Mouse (Mus musculus) retina, postnatal 7 days (tissue): ENCODE results near the gene Irf2bpl.

Experiments
- DNase-seq: peaks from one replicate; pipeline ENCODE4 v3.0.0-alpha.2; 2012; ENCODE audit warnings: low read depth, low spot score

Irf2bpl gene

DNA sequence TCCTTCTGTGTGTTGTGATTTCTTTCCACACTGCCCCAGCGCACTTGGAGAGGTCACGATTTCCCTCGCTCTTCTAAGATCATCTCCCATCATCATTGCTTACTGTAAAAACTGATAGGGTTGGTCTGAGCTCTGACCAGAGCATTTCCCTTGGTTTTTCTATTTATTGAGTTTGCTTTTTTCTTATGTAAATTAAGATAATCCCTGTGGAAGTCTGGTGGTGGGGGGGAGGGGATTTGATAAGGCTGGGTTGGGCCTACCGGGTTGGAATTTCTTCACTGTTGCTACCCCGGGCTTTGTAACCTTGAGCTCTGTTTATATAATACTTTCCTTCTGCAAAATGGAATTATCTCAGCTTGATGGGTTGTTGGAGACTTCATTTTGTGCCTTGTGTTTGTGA lies 1.1 kb upstream of the Irf2bpl start:
- DNase-seq, result no peak

DNA sequence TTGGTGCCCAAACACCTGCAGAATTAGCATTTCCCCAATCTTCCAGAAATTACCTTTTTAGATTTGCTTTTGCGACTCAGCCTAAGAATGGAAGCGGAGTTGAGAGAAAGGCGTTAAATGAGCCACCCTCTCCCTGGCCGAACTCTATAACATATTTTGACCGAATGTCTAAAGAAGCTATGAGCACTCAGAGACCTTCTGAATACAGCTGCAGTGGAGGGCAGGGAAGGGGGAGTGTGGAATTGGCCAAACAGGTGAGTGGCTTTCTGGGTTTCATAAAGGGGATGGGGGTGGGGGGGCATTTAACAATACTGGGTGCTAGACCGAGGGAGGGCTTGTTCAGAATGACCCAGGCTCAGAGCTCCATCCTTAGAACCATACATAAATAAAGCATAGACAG lies 738 bp upstream of the Irf2bpl start:
- DNase-seq, result no peak

DNA sequence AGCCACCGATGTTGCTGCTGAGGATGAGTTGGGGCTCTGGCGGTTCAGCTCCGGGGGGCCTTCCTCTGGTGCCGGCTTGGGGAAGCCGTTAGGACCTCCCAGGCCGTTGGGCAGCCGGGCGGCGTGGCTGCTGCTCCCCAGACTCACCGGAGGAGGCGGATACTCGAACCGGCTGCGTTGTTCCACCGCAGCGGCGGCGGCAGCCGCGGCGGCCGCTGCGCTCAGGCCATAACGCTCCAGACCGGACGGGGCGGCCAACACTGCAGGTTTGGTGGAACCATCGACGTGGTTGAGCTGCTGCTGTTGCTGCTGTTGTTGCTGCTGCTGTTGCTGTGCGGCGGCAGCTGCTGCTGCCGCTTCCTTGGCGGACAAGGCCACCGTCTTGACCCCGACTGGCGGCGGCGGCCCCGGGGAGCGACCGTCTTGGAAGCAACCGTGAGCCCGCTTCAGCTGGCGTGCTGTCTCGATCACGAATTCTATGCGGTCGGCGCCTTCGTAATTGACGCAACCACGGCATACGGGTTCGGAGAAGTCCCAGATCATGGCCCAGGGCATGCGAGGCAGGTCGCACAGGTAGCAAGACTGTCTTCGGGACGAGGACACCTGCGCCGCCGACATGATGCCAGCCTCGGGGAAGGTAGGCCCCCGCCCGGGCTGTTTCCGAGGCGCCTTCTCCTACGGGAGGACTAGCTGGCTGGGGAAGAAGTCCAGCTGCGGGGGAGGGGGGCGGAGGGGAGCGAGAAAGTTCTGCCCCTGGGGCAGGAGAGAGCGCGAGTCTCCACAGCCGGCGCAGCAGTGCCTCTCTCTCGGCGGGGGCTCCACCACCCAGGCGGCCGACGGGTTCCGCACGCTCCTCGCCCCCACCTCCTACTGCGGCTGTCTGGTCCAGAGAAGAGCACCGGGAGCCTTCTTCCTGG lies 1.1 kb downstream of the Irf2bpl start:
- DNase-seq, result no peak

DNA sequence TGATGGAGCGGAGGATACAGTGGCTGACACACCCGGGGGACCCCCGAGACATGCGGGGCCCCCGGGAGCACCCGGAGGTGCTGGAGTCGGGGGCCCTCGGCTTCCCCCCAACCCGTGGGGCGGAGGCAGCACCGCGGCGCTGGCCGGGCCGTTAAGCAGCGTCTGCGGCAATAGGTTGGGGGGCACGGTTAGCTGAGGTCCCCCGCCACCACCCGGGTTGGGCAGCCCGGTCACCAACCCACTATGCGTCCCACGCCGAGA lies 1.6 kb downstream of the Irf2bpl start:
- DNase-seq, result no peak

DNA sequence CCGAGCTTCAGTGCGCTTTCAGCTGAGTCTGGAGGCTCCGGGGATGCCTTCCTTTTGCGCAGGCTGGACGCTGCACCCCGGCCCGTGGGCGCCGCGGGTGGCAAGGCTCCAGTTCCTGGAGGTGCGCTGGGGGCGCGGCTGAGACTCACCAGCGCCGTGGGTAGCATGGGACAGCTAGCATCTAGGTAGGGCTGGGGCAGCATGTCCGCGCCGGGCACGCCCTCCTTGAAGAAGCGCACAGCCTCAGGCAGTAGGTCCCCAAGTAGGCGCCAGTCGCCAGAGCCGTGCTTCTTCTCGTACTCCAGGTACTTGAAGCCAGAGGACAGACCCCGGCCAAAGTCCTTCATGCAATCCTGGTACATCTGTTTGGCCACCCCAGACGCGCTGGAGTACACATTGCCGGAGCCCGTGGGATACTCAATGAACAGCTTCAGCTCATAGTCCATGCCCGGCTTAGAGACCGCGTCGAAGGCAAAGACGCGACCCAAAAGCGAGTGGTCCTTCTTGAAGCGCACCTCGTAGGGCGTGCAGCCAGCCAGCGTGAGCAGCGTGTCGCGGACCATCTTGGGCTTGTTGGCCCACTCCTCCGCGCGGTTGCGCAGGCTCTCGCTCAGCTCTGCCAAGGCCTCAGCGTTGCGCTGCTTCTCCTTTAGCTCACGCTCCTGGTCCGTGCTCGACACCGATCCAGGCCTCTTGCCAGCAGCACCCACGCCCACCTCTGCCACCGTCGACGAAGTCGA lies 2.1 kb downstream of the Irf2bpl start:
- DNase-seq, result no peak

DNA sequence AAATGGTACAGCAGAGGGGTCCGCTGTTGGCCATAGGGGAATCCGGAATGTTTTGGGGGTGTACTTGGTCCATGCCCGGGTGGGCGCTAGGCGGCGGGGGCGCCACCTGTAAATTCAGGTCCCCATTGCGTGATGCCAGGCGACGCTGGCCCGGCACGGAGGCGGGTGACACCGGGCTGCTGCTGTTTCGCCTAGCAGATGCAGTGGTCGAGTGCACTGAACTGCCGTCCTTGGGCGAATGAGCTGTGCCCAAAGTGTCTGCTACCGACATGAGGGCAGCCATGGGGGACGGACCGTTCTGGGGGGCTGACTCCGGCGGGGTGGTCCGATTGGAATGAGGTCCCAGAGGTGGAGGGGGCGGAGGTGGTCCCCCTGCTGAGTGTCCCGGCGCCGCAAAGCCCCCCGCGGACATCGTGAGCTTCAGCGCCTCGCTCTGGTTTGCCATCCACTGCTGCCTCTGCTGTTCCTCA lies 2.8 kb downstream of the Irf2bpl start:
- DNase-seq, result no peak

DNA sequence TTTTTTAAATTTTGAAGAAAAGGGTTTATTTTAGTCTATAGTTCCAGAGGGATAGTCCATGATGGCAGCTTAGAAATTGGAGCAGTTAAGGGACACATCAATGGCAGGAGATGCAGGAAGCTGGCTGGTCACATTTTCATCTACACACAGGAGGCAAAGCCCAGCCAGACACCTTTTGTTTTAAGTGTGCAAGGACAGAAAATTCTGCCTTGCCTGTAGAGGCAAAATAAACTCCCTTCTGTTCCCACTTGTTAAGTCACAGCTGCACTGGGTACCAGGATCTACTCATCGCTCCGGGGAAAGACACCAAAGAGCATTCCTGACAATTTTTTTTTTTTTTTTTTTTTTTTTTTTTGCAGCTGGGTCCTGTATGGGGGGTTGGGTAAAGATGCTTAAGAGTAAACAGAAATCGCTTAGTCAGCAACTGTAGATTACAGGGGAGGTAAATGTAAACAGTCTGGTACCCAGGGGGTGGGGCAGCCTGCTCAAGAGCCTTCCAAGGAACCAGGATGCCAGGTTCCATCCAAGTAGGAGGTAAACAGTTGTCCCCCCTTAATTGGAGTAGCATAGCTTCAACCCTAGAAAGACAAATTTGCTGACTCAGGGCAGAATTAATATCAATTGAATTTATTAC lies 4.4 kb downstream of the Irf2bpl start:
- DNase-seq, result no peak

DNA sequence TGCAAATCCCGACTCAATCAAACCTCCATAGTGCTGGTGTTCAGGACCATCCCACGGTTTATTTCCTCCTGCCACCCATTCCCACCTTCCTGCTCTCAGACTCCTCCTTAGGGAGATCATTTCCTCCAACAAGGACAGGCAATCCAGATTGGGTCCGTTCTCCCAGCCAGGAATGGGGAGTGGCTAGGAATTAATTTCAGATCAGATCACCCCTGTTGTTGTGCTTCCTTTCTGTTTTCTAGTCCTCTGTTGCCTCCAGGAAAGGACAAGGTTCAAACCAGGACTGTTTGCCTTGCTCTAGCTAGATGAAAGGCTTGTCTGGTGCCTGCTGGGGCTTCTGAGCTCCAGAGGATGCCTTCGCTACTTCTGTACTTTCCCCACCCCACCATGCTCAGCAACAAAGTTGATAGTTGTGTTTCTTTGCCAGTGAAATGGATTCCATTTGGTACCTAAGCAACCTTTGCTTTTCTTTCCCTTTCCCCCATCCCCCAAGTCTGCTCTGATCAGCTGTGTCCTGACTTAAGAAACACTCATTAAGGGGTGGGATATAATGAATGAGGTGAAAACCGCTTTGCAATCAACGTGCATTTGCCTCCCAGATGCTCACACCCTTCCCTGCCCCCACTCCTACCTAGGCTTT lies 5.0 kb downstream of the Irf2bpl start:
- DNase-seq, result no peak

DNA sequence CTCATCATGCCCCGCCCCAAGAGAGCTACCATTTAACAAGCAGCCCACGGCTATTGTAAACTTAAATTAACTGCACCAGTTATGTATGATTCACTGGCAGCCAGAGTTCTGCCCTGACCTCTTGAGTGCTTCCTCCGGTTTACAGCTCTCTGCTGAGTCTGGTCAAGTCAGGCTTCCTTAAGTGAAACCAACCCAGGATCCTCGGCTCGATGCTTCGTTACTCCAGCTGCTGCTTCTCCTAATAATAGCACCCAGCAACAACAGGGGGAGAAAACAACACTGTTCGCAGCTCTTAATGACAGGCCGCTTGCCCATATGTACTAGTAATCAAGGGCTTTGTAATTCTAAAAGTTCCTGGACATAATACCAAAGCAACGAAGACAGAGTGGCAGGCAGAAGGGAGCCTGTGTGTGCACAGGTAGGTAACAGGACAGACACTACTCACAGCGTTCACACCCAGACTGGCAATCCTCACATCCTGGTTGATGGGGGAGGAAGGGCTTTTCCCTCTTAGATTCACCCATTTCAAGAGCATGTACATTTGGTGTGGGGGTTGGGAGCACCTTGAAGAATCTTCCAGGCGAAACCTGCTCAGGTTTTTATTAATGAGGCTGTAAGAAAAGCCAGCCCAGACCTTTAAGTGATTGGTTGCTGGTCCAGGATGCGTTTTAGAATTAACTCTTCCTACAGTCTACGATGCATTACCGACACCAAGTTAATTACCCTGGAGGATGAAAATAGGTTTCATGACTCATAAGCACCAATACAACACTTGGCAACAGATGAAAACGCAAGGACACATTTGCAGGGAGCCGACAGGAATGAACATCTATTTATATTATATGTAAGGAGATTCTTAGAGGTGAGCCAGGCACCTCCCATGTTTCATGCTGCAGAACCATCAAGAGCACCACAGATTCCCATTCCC lies 5.9 kb downstream of the Irf2bpl start:
- DNase-seq, result no peak

DNA sequence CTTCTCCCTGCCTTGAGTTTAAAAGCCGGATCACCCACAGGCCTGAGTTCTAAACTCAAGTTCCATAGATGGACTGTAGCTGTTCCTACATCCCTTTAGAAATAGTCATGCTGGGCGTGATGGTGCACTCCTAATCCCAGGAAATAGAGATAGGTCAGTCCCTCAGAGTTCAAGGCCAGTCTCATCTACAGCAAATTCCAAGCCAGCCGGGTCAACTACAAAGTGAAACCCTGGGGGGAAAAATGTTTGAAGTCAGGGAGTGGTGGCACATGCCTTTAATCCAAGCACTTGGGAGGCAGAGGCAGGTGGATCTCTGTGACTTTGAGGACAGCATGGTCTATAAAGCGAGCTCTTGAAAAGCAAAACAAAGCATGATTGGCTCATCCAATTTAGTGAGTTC lies 7.6 kb downstream of the Irf2bpl start:
- no peak for DNase-seq

DNA sequence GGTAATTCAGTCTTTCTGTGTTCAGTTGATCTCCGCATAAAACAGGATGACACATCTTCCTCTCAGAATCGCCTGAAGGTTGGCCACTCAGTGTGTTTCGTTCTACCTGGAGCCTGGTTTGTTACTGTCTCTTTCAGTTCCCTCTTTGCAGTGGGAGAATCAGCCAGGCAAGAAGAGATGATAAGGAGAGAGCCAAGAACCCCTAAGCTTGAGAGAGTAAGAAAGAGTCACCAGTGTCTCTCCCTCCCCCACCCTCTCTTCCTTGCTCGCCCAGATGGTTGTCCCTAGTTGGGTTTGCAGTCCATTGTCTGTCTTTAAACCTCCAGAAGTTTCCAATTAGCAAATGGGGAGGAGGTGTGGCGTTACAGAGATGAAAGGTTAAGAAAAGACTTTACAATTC lies 8.5 kb downstream of the Irf2bpl start:
- DNase-seq, result no peak

DNA sequence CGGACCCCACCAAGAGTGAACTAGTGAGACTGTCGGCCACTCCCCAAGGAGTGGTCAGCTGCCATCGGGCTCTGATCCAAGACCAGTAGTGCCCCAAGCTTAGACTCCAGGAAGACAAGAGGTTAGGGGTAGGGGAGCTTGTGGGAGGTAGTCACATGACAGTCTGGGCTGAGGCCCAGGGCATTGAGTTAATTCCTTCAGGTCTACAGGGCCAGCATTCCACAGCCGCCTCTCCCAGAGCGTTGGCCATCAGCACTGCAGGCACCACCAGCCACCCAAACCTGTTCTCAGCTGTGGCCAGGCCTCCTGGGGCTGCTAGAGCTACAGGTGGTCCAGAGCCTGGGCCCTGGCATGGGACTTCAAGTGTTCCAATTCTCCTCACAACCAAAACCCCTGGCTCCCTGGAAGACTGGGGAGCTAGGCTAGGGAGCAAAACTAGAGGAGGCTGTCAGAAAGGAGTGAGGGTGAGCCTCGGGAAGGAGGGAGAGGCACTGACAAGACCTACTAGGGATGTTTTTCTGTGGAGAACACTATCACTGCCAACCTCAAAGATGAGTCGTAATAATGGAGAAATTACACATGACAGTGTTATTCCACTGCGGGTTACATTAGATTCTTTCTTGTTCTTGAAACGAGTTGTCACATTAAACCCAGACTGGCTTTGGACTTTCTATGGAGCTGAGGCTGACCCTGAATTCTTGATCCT lies 12.1 kb downstream of the Irf2bpl start:
- DNase-seq, result no peak

DNA sequence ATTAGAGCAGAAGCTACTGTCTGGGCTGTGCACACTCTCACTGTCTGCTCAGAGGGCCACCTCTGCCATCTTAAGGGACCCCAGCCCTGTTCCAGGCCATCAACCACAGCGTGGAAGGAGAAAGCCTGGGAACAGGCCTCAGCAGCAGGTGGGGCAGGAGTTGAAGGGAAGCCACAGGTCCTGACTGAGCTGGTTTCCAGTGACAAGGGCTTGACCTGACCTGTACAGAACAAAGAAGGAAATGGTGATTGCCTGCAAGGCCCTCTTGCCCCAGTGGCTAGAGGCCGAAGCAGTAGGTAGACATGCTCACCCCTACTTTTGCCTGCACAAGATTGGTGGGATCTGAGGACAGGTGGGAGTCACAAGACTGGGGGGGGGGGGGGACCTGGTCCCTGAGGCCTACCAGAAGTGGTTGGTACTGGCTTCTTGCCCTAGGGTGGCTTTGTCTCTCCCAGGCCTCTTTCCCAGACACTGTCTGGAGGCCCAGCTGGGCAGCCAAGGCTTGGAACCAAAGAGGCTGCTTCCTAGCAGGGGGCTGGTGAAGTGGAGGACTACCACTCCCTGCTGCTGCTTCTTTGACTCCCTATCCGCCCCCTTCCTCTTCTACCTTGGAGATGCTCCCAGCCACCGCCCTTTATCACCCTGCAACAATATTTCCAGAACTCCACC lies 12.8 kb downstream of the Irf2bpl start:
- DNase-seq, result no peak

DNA sequence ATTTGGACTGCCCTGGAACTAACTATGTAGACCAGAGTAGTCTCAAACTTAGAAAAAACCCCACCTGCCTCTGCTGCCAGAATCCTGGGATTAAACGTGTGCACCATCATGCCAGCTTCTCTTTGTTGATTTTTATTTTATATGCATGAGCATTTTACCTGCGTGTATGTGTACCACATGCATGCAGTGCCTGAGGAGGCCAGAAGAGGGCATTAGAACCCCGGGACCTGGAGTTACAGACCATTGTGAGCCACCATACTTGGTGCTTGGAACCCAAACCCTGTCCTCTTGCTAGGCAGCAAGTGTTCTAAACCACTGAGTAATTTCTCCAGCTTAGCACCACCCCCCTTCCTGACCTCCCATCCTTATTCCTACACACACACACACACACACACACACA lies 13.6 kb downstream of the Irf2bpl start:
- no peak for DNase-seq

DNA sequence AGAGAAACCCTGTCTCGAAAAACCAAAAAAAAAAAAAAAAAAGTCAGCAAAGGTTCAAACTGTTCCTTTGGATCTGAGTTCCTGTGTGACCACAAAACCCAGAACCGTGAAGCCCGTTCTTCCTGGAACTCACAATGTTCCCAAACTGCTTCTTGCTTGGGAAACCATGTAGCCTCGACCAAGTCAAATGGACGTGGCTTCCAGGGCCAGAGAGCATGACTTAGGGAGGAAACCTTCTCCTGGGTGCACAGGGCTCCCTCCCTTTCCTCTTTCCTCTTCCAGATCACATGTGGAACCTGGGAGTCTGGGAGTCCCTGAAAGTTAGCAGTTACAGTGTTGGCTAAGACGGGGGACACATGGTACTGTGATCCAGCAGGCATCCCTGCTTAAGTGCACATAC lies 14.8 kb downstream of the Irf2bpl start:
- no peak for DNase-seq

DNA sequence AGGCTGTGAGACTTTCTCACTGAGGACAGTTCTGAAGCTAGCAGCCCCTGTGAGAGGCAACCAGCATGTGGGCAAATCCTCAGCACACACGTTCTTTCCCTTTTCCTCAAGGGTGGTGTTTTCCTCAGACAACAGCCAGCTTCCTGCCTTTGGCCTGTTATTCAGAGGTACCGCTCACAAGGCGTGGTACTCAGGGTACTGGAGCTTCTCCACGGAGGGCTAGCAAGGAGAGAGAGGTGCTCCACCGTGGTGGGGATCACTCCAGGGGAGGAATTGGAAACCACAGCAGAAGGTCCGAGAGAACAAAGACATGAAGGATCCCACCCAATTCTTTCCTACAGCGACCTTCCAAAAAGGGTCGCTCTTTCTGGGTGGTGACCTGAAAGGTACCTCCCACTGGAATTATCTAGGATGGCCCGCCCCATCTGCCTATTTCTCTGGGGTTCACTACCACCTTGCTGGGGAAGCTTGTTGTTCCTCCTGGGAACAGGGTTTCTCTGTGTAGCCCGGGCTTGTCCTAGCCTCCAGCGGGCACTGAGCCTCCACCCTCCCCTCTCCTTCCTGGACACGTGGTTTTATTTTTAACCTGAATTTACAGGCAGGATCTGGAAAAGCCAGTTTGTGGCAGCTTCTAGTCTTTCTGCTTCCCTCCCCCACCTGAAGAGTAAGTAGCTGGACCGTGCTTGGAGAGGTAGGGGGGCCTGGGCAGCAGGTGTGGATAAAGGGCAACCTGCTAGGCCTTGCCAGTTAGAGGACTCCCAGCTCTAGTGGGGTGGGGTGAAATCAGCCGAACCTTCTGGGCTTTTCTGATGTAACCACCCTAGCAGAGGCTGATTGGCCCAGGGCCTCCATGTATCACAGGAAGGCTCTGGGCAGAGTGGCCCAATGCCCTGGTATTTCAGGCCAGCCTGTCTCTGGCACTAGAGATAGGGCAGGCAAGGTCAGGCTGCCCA lies 17.1 kb downstream of the Irf2bpl start:
- no peak for DNase-seq

DNA sequence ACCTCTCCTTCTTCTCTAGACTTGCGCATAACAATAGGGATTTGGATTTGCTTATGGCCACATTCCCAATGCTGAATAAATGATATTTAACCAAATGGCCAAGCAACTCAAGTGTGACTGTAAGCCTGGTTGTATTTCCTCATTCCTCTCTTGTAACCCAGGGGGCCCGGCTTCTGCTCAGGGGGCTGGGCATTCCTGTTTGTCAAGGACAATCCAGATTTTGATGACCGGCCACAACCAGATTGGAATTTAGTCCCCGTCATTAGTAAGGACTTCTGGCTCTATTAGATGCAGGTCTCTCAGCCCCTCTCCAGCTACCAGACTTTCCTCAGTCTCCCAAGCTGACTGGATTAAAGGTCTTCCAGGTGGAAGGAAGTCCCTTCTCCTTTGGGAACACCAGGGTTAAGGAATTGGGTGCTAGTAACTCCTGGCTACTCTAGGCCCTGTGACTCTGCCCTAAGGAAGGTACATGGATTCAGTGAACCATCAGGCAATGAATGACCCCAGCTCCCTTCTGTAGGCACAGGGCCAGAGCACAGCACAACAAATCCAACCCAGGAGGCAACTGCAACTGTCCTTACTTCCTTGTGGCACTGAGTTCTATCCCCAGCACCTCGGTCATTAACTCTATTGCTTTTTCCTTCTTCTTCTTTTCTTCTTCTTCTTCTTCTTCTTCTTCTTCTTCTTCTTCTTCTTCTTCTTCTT lies 20.1 kb downstream of the Irf2bpl start:
- DNase-seq, result no peak
